Comparison of ENCODE assay signal across 10 mouse cellular contexts in genomic region chr6:143068181-143068915, GRCm38 (mm10). TPM values are rescaled to one million over a fixed set of nuclear protein-coding genes. Genes with fewer than 3 reads are reported as not detected.
A peak's percentile ranks its signal among the peaks of the same experiment; 100 is the strongest.
DNase-seq lines count a peak whose midpoint lies in the region; ATAC-seq and TF ChIP-seq lines count a peak whose summit lies in the region.
"Had no signal": no experiment of that assay in that cellular context is flagged by ENCODE, and none has a peak within 500 bp of the region (broad histone marks: within the 10 kb centered on the region; RNA-seq: fewer than 3 reads in every experiment).

No protein-coding gene starts in this region.

- no peak overlapping the region for H3K4me3 ChIP-seq in forebrain, postnatal 0 days (ENCODE audit: low read depth, low read length)
- H3K4me3 ChIP-seq in forebrain, embryonic 11.5 days (ENCODE audit: low read depth, low read length), result no peak overlapping the region
- no peak overlapping the region for H3K4me3 ChIP-seq in stomach, embryonic 14.5 days (ENCODE audit: low read depth, low read length)
- H3K4me3 ChIP-seq in stomach, postnatal 0 days (ENCODE audit: low read depth, low read length), result no peak overlapping the region
- H3K4me3 ChIP-seq in intestine, embryonic 16.5 days (ENCODE audit: low read length), result no peak overlapping the region
- H3K4me3 ChIP-seq in embryonic facial prominence, embryonic 10.5 days, result no peak overlapping the region
- H3K4me3 ChIP-seq: midbrain, embryonic 13.5 days had no signal

- TF ChIP-seq EP300 in stomach, postnatal 0 days (optimal IDR thresholded peaks at IDR 0.05), result no peak

- H3K4me1 ChIP-seq in forebrain, postnatal 0 days (ENCODE audit: insufficient read depth), result no peaks in the 10 kb centered on the region
- H3K4me1 ChIP-seq in forebrain, embryonic 11.5 days (replicated peaks; ENCODE audit: control insufficient read depth, insufficient read depth, low read length), result no peaks in the 10 kb centered on the region
- H3K4me1 ChIP-seq in stomach, embryonic 14.5 days (ENCODE audit: control insufficient read depth, insufficient read depth, low read length), result no peaks in the 10 kb centered on the region
- no peaks in the 10 kb centered on the region for H3K4me1 ChIP-seq in stomach, postnatal 0 days (replicated peaks; ENCODE audit: control insufficient read depth, insufficient read depth)
- H3K4me1 ChIP-seq in intestine, embryonic 16.5 days (ENCODE audit: control insufficient read depth, insufficient read depth, low read length), result 0 out of 2 replicates have a peak, but pooled peaks cover 4% of the 10 kb centered on the region
- H3K4me1 ChIP-seq in embryonic facial prominence, embryonic 10.5 days, result no peaks in the 10 kb centered on the region

- no peak for TF ChIP-seq CTCF in forebrain, postnatal 0 days (IDR thresholded peaks at IDR 0.05; ENCODE audit: low read depth)
- TF ChIP-seq CTCF in stomach, postnatal 0 days (IDR thresholded peaks at IDR 0.05; ENCODE audit: low read depth), result no peak

- WGBS in forebrain, postnatal 0 days, result 77% methylated on average over 9 of the region's 9 CpGs
- 81% methylated on average over 9 of the region's 9 CpGs for WGBS in forebrain, embryonic 11.5 days
- WGBS in stomach, embryonic 14.5 days, result 57% methylated on average over 9 of the region's 9 CpGs
- 62% methylated on average over 9 of the region's 9 CpGs for WGBS in stomach, postnatal 0 days
- 70% methylated on average over 9 of the region's 9 CpGs for whole genome bisulfite sequencing in intestine, embryonic 16.5 days
- 76% methylated on average over 9 of the region's 9 CpGs for WGBS in embryonic facial prominence, embryonic 10.5 days

- DNase-seq in forebrain, postnatal 0 days, result no peak
- no peak for DNase-seq in forebrain, embryonic 11.5 days (ENCODE audit: low spot score)
- no peak for DNase-seq in stomach, postnatal 0 days (ENCODE audit: low spot score)
- DNase-seq in yolk sac, embryonic 10.5 days (ENCODE audit: low spot score), result no peak
- no peak for DNase-seq in embryonic facial prominence, embryonic 10.5 days (ENCODE audit: low spot score)
- DNase-seq in ovary, postnatal 14 days (ENCODE audit: low spot score), result no peak
- DNase-seq: kidney, adult 9 months had no signal

- H3K27me3 ChIP-seq in forebrain, postnatal 0 days (ENCODE audit: insufficient read depth, low read length), result no peaks in the 10 kb centered on the region
- no peaks in the 10 kb centered on the region for H3K27me3 ChIP-seq in forebrain, embryonic 11.5 days (ENCODE audit: control insufficient read depth, insufficient read depth, low read length)
- H3K27me3 ChIP-seq in stomach, embryonic 14.5 days (ENCODE audit: control insufficient read depth, insufficient read depth, low read length), result no peaks in the 10 kb centered on the region
- no peaks in the 10 kb centered on the region for H3K27me3 ChIP-seq in stomach, postnatal 0 days (ENCODE audit: control insufficient read depth, insufficient read depth, low read length)
- no peaks in the 10 kb centered on the region for H3K27me3 ChIP-seq in intestine, embryonic 16.5 days (replicated peaks; ENCODE audit: control insufficient read depth, insufficient read depth, low read length)
- no peaks in the 10 kb centered on the region for H3K27me3 ChIP-seq in embryonic facial prominence, embryonic 10.5 days (replicated peaks; ENCODE audit: low read depth, poor library complexity, severe bottlenecking)
- H3K27me3 ChIP-seq: midbrain, embryonic 13.5 days had no signal

- H3K9me3 ChIP-seq in forebrain, postnatal 0 days (ENCODE audit: low read length), result no peaks in the 10 kb centered on the region
- H3K9me3 ChIP-seq in forebrain, embryonic 11.5 days (ENCODE audit: control insufficient read depth, low read length), result no peaks in the 10 kb centered on the region
- H3K9me3 ChIP-seq in stomach, embryonic 14.5 days (ENCODE audit: control insufficient read depth, low read depth, low read length), result no peaks in the 10 kb centered on the region
- H3K9me3 ChIP-seq in stomach, postnatal 0 days (ENCODE audit: control insufficient read depth, low read length), result no peaks in the 10 kb centered on the region
- H3K9me3 ChIP-seq in intestine, embryonic 16.5 days (ENCODE audit: control insufficient read depth, low read length), result no peaks in the 10 kb centered on the region
- no peaks in the 10 kb centered on the region for H3K9me3 ChIP-seq in embryonic facial prominence, embryonic 10.5 days
- H3K9me3 ChIP-seq: midbrain, embryonic 13.5 days had no signal

- H3K36me3 ChIP-seq in forebrain, postnatal 0 days (ENCODE audit: insufficient read depth), result peaks cover 16% of the 10 kb centered on the region
- H3K36me3 ChIP-seq in forebrain, embryonic 11.5 days (ENCODE audit: control insufficient read depth, insufficient read depth, low read length), result no peaks in the 10 kb centered on the region; the same call in 1 of the 2 replicates
- peaks cover 7% of the 10 kb centered on the region for H3K36me3 ChIP-seq in stomach, embryonic 14.5 days (ENCODE audit: control insufficient read depth, insufficient read depth, low read length)
- no peaks in the 10 kb centered on the region; the same call in 1 of the 2 replicates for H3K36me3 ChIP-seq in stomach, postnatal 0 days (ENCODE audit: control insufficient read depth, insufficient read depth, low read length)
- H3K36me3 ChIP-seq in intestine, embryonic 16.5 days (ENCODE audit: control insufficient read depth, insufficient read depth, low read length), result 0 out of 2 replicates have a peak, but pooled peaks cover under 1% of the 10 kb centered on the region
- peaks cover 28% of the 10 kb centered on the region for H3K36me3 ChIP-seq in embryonic facial prominence, embryonic 10.5 days (replicated peaks)

- H3K9ac ChIP-seq in forebrain, postnatal 0 days, result no peak overlapping the region
- no peak overlapping the region for H3K9ac ChIP-seq in forebrain, embryonic 11.5 days (ENCODE audit: low read length)
- H3K9ac ChIP-seq in stomach, embryonic 14.5 days (replicated peaks; ENCODE audit: low read depth, low read length), result no peak overlapping the region
- no peak overlapping the region for H3K9ac ChIP-seq in stomach, postnatal 0 days (ENCODE audit: low read length)
- H3K9ac ChIP-seq in intestine, embryonic 16.5 days (ENCODE audit: low read depth, low read length), result no peak overlapping the region
- H3K9ac ChIP-seq: midbrain, embryonic 13.5 days had no signal

- H3K4me2 ChIP-seq in forebrain, postnatal 0 days (ENCODE audit: low read depth), result no peak overlapping the region
- no peak overlapping the region for H3K4me2 ChIP-seq in forebrain, embryonic 11.5 days (ENCODE audit: low read depth, low read length, severe bottlenecking)
- H3K4me2 ChIP-seq in stomach, embryonic 14.5 days (replicated peaks; ENCODE audit: low read depth, low read length), result no peak overlapping the region
- H3K4me2 ChIP-seq in stomach, postnatal 0 days (replicated peaks; ENCODE audit: low read depth), result no peak overlapping the region
- H3K4me2 ChIP-seq in intestine, embryonic 16.5 days (ENCODE audit: low read depth, low read length), result no peak overlapping the region
- H3K4me2 ChIP-seq: midbrain, embryonic 13.5 days had no signal

- peak; percentile 27; the same call in 1 of the 2 replicates for ATAC-seq in forebrain, postnatal 0 days
- ATAC-seq in forebrain, embryonic 11.5 days (replicated peaks; ENCODE audit: low FRiP score), result no peak
- peak; percentile 63; the same call in 1 of the 2 replicates for ATAC-seq in stomach, embryonic 14.5 days (ENCODE audit: insufficient number of reproducible peaks, insufficient read depth, low FRiP score, low read depth)
- ATAC-seq in stomach, postnatal 0 days (ENCODE audit: low FRiP score, low TSS enrichment), result no peak
- peak; percentile 89 for ATAC-seq in intestine, embryonic 16.5 days
- ATAC-seq: midbrain, embryonic 13.5 days had no signal

- no peak overlapping the region for H3K27ac ChIP-seq in forebrain, postnatal 0 days (ENCODE audit: low read depth, low read length)
- no peak overlapping the region for H3K27ac ChIP-seq in forebrain, embryonic 11.5 days (ENCODE audit: low read depth, low read length)
- H3K27ac ChIP-seq in stomach, embryonic 14.5 days (ENCODE audit: low read length), result no peak overlapping the region
- H3K27ac ChIP-seq in stomach, postnatal 0 days (replicated peaks), result no peak overlapping the region
- H3K27ac ChIP-seq in intestine, embryonic 16.5 days (ENCODE audit: low read length), result no peak overlapping the region
- H3K27ac ChIP-seq in embryonic facial prominence, embryonic 10.5 days (replicated peaks), result no peak overlapping the region
- H3K27ac ChIP-seq: midbrain, embryonic 13.5 days had no signal

RNA-seq across cellular contexts. Expression of gene C2cd5, which starts 31.6 kb away (rescaled TPM):
- total RNA-seq in forebrain, postnatal 0 days (2014; rRNA removed), result 32.6 and 45.7 TPM in 2 replicates
- 10.7 and 18.5 TPM in 2 replicates for polyA plus RNA-seq in forebrain, postnatal 0 days (2015; fragmentation: Nextera tagmentation; extraction: Ambion mirVana)
- polyA plus RNA-seq in forebrain, embryonic 11.5 days (2014; fragmentation: Nextera tagmentation; extraction: Ambion mirVana), result 34.4 and 37.5 TPM in 2 replicates
- polyA plus RNA-seq in stomach, embryonic 14.5 days (2014; fragmentation: Nextera tagmentation; extraction: Ambion mirVana), result 27.9 and 32.7 TPM in 2 replicates
- polyA plus RNA-seq in stomach, postnatal 0 days (2015; fragmentation: Nextera tagmentation; extraction: Ambion mirVana), result 7.7 and 8.3 TPM in 2 replicates
- polyA plus RNA-seq in intestine, embryonic 16.5 days (2015; fragmentation: Nextera tagmentation; extraction: Ambion mirVana), result 19.8 and 20.1 TPM in 2 replicates
- 31.3 and 34.9 TPM in 2 replicates for polyA plus RNA-seq in embryonic facial prominence, embryonic 10.5 days (2016; fragmentation: Nextera tagmentation; extraction: Ambion mirVana)

Comparison
In these comparisons a context has a peak if more than half of its experiments do, and no peak if none do; other contexts are left out.
1. ATAC-seq: peak in forebrain, postnatal 0 days (single experiment), stomach, embryonic 14.5 days (single experiment) and intestine, embryonic 16.5 days (single experiment); none in forebrain, embryonic 11.5 days (single experiment) and stomach, postnatal 0 days (single experiment).